Mouse (Mus musculus) embryo, embryonic 11 days (tissue): ENCODE measurements around the gene Ubr3.
"Not testable (repeated sequence)": the region's sequence is repeated elsewhere in the genome, so short reads cannot be mapped to it uniquely, and the experiment has no call there.

Source experiments
- DNase-seq: peaks from one replicate; pipeline ENCODE4 v3.0.0-alpha.2; 2015

Gene Ubr3

DNA sequence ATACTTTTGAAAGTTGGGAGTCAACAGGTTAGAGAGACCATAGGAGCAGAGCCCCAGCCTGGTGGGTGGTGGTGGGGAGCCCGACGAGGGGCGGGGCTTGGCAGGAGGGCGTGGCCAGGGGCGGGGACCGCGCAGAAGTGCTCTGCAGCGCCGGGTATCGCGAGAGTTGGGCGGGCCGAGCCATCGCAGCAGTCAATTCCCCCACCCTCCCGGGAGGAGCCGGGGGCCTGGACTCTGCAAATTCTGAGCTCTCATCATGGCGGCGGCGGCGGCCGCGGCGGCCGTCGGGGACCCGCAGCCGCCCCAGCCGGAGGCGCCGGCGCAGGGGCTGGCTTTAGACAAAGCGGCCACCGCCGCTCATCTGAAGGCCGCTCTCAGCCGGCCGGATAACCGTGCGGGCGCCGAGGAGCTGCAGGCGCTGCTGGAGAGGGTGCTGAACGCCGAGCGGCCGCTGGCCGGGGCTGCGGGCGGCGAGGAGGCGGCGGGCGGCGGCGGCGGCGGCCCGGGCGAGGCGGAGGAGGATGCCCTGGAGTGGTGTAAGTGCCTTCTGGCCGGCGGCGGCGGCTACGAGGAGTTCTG lies at the start of gene Ubr3:
Gene Ubr3 (plus strand): TSS at position 208 of the 579 bp plus-strand sequence.
- peak; percentile 97 for DNase-seq

DNA sequence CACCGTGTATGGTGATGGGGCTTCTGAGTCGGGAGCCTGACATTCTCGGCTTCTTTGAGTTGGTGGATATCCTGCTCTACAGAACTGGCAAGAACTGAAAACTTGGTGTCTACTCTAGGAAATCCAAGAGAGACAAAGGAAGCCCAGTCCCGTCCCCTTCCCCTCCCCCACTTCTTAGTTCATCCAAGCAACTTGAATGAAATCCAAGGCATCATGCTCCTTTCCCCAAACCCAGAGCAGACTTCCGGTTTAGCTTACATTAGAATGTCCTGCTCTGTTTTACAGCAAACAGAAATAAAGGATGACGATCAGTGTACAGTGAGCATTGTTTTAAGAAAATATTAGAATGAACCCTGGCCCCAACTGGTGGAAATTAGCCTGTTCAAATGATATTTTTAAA lies 47.8 kb upstream of the Ubr3 start:
- DNase-seq = peak; percentile 22

DNA sequence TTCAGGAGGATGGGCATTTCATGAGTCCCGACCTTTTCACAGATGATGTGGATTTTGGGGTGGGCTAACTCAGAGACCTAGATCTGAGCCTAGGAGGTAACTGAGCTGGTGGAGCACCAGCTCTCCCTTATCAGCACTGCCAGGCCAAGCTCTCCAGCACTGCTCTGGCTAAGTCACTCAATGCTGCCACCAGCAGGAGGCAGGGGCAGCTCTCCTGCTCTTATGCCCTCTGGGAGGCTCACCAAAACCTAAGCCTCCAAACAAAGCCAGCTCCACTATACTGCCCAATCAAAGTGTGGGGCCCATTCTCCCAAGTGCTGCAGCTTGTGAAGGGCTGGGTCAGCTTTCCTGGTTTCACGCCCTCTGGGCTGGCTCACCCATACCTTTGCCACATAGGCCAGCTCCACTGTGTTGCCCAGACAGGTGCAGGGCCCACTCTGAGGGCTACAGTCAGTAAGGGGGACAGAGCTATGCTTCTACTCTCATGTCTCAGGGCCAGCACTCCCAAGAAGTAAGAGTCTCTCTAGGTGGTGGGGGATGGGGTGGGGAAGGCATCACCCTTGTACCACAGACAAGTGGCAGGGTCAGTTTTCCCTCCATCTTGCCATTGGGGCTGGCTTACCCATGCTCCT lies 45.5 kb upstream of the Ubr3 start:
- DNase-seq = no peak

DNA sequence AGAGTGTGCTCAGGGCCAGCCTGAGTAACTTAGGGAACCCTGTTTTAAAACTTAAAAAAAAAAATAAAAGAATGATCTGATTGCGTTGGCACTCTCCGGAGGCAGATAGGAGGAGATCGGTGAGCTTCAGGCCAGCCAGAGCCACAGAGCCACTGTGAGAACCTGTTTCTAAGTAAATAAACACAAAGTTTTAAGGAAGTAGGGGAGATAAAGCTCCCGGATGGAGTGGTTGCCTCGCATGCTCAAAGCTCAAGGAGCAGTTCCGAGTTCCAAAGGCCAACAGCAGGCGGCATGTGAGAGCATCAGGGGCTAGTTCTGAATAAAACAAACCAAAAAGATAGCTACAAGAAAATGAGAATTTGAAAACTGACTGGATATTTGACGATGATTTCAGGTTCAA lies 40.7 kb upstream of the Ubr3 start:
- peak; percentile 5 for DNase-seq

DNA sequence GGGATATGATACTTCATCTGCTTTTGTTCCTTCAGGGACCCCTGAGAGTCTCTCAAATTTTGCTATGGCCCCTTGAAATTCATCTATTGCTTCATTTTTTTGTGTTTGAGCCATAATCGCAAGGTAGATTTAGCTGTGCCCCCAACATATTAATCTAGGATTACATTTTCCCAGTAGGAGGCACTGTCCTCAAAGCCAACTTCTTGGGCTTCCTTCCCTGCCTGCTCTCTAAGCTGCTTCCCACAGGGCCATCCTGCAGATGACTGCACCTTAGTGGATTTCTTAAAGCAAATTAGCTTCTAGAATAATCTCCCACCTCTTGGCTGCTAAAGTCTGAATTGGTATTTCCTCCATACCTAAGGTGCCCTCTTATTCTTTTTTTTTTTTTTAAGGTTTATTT lies 39.2 kb upstream of the Ubr3 start:
- peak; percentile 4 for DNase-seq

DNA sequence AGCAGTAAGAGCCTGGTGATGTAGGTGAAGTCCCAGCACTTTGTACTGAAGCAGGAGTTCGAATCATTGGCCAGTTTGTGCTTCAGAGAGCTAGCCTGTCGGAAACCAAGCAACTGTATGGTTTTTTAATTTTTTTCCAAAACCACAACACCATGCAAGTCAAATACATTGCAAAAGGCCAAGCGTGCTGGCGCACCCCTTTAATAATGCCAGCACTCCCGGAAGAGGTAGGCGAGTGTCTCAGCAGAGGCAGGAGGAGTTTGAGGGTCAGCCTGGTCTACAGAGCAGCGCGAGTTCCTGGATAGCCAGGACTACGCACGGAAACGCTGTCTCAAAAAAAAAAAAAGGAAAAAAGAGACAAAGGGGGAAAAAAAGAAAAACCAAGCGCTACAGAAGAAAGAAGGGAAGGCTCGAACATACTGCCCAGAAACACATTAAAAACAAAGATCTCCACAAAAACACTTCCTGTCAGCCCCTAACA lies 36.0 kb upstream of the Ubr3 start:
- no peak for DNase-seq

DNA sequence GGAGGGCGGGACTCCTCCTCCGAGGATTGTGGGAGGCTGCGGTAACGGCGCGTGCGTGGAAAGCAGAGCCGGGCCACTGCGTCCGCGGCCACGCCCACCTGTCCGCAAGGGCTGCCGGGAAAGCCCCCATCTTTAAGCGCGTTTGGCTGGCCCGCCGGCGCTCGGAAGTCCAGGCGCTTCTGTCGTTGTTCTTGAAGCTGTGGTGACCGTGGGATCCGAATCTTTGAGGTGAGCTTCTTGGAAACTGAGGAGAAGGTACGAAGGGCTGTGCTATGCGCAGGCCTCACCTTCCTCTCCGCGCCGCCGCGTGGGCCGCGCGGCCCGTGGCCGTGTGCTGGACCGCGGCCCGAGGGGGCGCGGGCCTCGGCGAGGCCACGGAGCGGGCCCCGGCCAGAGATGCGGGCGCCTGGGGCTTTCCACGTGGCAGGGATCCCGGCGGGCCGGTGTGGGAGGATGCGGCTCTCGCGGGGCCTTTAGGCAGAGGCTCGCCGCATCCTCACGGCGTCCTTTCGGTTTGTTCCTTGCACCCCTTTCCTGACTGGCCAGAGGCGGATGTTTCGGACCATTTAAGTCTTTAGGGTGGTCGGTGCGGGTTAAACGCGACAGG lies 35.5 kb upstream of the Ubr3 start, which contains the start of gene Ssb:
Gene Ssb (plus strand): TSS at position 78 of the 607 bp plus-strand sequence.
- DNase-seq = peak; percentile 96

DNA sequence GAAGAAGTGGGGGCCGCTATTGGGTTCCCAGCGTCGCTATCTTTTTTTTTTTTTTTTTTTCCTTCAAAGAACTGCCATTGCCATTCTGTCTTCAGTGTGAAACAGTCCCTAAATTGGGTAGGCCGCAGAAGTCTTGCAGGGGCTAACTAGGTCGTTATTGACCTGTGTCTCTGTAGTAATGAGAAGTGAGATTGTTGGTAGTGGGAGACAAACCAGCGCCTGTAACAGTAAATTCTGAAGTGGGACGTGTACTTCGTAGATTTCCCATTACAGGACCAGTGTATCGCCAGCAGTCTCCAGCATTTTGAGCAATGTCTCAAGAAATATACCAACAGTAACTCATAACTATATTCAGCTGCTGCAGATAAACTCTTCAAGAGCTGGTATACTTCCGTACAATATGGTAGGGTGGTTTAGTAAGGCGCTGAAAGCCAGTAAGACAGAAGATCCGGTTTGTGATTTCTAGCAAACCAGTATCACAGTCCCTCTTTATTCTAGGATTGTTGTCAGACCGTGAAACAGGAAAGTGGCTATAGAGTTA lies 34.9 kb upstream of the Ubr3 start:
- DNase-seq = peak; percentile 4

DNA sequence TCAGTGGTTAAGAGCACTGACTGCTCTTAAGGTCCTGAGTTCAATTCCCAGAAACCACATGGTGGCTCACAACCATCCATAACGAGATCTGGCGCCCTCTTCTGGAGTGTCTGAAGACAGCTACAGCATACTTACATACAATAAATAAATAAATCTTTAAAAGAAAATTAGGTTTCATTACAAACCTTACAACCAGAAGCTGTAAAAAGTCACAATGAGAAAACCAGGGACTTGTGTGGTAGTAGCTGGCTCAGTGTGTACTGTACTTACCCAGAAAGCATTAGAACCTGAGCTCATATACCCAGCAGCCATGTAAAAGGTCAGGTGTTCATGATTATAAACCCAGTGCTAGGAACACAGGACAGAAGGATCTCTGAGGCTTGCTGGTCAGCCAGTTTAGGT lies 13.1 kb upstream of the Ubr3 start:
- no peak for DNase-seq

DNA sequence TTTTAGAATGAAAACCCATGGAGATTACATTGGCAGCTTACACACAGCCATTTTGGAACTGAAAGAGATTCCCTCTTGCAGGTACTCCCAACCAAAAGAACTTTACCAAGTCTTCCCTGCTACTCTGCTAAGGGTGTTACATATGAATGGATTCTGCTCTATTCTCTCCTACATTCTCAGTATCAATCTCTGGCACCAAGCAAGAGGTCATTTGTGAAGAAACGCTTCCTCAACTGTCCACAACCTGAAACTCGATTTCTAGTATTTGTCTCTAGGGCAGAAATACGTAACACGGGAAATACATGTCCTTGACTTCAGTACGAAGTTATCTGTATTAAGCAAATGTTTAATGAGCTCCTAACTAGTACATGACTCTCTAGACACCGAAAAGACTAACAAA lies 12.5 kb upstream of the Ubr3 start:
- no peak for DNase-seq

DNA sequence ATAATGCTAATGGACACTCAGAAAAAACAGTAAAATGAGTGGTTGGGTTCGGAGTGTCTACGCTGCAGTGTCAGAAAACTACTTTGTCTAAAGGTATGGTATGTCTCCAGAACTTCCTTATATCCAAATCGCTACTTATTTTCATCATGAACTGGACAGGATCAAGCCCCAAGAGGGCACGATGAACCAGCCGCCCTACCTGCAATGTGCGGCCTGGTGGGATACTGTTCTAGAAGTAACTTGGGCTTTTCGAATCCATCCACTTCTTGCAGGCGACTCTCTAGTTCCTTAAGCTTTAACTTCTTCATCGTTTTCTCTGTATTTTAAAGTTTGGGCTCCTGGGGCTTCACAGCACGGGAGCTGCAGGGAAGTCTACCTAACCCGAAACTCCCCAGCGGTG lies 12.0 kb upstream of the Ubr3 start:
- DNase-seq = no peak

DNA sequence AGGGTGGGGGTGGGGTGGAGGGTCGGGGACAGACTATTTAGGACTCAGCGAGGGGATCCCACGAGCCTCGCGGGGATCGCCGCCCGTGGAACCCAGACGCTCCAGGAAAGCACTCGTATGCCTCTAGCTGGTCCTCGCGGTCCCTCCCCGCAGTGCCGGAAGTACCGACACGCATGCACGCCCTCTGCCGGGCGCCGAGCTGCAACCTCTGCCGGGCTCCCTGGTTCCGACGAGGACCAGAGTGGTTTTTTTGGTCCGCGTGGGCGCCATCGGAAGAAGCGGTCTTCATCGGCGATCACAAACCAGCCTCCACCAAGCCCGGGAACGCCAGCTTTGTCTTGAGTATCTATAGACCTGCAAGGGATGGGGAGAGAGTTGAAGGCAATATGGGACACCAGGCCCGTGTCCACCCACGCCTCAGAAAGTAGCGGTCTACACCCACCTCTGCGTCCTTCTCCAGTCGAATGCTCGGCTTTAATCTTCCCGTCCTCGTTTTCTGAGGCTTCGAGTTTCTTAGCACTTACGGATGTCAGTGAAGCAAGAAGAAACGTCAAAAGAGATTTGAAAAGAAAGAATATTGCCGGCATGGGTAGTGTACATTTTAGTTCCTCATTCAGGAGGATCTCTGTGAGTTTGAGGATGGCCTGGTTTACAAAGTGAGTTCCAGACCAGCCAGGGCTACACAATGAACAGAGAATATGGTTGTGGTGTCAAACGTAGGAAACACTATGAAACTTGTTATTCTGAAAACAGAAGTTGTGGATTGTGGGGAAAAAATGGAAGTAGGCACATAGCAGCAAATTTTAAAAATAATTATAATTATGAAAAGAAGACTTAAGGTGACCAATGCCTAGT lies 11.4 kb upstream of the Ubr3 start, which contains the start of gene Mettl5:
Gene Mettl5 (minus strand): TSS at position 165 of the 855 bp plus-strand sequence.
- peak; percentile 93 for DNase-seq

DNA sequence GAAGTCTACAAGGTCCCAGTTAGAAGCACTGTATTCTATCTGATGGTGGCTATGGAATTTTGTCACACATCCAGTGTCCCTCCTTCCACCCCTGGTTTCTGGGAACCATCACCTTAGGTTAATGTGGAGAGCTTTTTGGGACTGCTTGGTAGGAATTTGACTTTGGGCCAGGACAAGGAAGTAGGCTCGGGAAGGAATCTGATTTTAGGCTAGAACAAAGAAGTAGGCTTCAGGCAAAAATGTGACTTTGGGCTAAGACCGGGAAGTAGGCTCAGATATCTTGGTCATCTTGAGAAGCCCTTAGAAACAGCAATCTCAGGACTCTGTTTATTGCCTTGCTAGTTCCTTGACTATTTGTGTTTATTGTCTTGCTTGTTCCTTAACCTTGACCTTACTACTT lies 8.1 kb upstream of the Ubr3 start:
- DNase-seq = no peak

DNA sequence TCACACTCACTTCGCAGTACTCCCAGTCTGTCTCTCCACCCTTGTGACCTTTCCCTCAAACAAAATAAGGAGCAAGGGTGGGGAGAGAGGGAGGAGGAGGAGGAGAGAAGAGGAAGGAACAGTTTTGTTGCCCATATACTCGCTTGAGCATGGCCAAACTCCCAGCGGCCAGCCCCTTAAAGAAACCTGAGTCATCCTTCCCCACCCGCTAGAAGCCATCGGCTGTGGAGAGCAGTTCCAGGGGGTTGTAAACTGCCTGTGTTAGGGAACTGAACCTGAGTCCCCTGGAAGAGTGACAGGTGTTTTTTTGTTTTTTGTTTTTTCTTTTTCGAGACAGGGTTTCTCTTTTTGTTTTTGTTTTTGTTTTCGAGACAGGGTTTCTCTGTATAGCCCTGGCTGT lies 6.2 kb upstream of the Ubr3 start:
- DNase-seq = no peak

DNA sequence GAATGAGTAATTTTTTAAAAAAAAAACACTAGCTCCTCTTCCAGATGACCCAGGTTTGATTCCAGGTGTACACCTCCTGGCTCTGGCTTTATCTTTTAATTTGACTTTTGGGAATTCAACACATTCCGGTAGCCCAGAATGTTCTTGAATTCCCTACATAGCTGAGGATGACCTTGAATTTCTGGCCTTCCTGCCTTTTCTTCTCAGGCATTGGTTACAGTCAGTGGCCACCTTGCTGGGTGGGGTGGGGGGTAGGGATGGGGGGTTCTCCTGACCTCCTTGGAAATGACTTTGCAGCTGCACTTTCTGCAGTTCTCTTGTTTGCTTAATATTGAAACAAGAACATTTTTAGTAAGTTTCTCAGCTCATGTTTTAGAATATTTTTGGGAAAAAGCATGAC lies 3.9 kb upstream of the Ubr3 start:
- no peak for DNase-seq

DNA sequence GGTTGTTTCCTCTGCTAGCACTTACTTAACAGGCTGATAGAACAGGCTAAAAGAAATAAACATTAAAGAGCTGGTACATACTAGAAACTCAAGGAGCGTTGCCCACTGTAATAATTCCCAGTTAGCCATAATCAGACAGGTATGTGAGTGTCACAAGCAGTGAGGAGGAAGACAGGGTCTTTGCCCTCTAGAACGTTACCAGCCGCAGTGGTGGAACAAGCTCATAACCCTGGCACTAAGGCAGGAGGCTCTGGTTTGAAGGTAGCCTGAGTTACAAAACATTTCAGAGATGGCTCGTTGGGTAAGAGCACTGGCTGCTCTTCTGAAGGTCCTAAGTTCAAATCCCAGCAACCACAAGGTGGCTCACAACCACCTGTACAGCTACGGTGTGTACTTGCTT lies 3.2 kb upstream of the Ubr3 start:
- DNase-seq = no peak

DNA sequence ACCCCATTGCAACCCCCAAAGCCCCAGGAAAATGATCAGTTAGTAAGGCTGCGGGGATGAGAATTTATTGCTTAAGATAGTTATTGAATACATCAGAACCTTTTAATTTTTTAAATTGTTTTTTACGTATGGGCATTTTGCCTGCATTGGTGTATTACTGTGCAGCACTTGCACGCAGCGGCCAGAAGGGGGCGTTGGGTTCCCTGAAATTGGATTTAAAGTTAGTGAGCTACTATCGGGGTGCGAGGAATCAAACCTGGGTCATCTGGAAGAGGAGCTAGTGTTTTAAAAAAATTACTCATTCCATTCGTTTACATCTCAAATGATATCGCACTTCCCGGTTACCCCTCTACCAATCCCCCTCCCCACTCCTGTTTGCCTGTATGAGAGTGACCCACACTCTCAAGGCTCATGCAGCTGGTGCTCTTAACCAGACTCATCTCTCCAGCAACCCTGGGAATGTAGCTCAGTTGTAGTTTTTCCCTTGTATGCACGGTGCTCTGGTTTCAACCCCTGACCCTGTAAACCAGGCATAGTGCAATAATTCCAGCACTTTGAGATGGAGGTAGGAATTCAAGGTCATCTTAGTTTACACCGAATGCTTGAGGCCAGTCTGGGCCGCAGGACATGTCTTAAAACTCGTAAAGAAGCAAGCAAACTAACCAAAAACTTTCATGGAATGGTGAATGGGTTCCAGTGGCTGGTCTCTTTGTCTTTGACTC lies 1.4 kb upstream of the Ubr3 start:
- no peak for DNase-seq

DNA sequence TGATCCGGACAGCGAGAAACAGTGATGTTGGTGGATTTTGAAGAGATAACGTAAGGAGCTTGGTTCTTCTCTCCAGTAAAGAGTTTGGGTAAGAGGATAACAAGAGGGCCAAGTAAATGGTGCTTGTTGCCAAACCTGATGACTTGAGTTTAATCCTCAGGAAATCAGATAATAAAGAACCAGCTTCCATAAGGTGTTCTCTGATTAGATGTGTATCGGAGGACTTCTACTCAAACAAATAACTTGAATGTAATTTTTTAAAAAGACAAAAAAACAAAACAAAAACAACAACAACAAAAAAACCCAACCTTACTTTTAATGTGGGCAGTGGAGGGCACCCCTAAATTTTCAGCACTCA lies 843 bp upstream of the Ubr3 start:
- no peak for DNase-seq

DNA sequence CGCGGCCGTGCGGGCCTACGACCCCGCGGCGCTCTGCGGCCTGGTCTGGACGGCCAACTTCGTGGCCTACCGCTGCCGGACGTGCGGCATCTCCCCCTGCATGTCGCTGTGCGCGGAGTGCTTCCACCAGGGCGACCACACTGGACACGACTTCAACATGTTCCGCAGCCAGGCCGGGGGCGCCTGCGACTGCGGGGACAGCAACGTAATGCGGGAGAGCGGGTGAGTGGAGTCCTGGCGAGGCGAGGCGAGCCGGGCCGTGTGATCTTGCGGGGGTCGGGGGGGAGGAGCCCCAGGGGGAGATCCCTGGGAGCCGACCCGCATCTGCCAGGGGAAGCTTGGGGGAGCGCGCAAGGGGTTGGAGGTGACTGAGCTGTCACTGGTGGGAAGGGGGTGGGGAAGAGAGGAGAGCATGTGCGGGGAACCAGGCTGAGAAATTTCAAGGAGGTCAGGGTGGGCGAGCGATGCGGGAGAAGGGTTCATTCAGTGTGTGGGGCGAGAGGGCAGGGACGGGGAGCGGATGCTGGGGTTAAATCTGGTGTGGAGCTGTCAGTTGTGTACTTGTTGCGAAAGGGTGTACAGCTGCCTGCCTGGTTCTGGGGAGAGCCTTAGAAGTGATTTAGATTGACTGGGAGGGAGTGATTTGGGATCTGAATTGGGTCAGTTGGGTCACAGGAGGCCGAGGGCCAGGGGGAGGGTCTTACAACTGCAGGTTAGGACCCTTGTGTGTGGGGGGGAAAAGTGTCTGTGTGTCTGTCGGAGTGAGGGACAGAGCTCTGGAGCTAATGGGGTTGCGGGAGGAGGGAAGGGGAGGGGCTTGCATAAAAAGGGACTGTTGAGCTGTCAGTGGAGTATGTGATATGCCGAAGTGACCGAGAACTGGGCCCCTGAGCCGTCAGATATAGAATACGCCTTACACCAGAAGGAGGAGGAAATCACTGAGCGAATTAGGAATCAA lies 851 bp downstream of the Ubr3 start:
- peak; percentile 53 for DNase-seq

DNA sequence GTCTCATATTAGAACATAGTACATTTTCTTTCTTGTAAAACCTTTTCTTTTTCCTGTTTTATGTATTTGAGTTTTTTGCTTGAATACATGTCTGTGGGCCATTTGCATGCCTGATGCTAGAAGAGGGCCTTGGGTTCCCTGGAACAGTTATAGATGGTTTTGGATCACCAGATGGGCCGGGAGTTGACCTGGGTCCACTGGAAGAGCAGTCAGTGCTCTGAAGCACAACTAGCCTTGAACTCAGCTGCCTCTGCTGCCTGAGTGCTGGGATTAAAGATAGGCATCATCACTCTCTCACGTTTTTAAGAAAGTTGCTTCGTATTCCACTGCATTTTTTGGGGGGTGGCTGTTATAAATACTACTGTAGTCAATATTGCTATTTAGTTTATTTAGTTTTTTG lies 6.5 kb downstream of the Ubr3 start:
- DNase-seq = no peak

DNA sequence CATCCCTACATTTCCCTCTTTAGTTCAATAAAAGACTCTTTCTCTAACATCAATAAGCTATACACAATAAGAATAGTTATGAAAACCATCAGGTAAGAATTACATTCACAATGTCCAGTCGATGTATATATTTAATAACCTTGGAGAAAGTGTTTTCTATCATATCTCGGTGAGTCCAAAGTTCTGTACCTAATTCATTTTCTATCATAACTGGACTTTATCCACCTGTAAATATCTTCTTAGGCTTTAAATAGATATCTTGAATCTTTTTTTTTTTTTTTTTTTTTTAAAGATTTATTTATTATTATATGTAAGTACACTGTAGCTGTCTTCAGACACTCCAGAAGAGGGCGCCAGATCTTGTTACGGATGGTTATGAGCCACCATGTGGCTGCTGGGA lies 10.3 kb downstream of the Ubr3 start:
- DNase-seq = not testable (repeated sequence)
